Mouse (Mus musculus): ENCODE measurements around the gene Ncapg2. TPM values are rescaled to one million over a fixed set of nuclear protein-coding genes. Genes with fewer than 3 reads are reported as not detected.

Gene Ncapg2
- polyA plus RNA-seq, 1 experiment, result 2.5 TPM

DNA sequence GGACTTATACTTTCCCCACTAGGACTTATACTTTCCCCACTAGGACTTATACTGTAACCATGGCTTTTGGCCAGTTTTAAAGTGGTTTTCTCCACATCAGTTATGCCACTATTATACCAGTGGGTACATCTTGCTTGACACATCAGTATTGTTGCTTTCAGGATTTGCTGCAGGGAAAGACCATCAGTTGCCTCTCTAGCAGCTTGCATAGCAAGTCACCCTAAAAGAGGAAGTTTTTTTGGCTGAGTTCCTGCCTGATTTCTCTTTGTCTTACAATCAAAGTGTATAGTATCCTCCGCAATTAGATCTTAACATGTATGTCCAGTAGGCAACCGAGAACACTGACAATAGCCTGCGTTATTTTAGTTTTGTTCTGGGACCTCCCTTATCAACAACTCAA is 30.9 kb downstream of the Ncapg2 start:
- DNase-seq (ENCODE audit: low read depth, low spot score), result no peak
- 90% methylated on average over 3 of the region's 3 CpGs for WGBS

DNA sequence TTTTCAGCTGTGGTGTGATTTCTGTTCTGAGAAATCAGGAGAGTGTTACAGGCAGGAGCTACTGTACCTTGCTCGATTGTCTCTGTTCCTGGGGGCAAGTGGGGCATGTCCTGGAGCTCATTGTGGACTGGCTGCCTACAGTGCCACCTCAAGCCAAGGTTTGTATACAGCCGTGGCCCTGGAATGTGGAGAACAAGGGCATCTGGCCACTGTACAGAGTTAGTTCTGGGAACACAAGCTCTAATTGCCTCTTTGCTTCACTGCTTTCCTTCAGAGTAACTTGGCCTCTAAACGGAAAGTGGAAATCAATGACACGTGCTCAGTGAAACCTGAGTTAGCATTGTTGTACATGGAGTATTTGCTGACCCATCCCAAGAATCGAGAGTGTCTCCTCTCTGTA is 33.4 kb downstream of the Ncapg2 start:
- no peak for DNase-seq (ENCODE audit: low read depth, low spot score)
- 86% methylated on average over 5 of the region's 5 CpGs for WGBS

DNA sequence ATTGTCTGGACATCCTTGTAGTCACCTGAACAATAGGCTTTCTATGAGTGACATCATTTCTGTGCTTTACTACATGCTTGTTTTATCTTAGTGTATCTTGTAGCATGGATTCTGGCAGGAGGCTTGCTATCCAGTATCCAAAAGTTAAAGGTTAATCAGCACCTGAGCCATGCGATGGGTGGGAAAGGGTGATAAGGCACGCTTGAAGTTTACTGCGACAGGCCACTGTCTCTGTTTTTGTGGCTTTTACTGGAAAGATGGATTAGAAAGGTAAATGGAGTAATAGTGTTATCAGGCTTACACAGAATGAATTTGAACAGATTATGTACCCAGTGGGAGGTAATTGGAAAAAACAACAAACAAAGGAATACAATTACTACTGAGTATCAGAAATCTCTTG is 37.0 kb downstream of the Ncapg2 start:
- WGBS, result 55% methylated on average over 3 of the region's 3 CpGs

DNA sequence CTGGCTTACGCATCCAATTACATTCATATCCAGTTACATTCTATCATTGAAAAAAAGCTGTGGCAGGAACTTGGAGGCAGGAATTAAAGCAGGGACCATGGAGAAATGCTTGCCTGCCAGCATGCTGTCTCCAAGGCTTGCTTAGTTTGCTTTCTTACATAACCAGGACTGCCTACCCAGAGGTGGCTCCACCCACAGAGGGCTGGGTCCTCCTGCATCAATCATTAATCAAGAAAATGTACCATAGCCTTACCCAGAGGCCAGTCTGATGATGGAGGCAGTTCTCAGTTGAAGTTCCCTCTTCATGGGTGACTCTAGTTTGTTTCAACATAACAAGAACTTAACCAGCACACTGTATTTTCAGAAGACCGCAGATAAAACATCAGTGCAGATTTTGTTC is 44.3 kb downstream of the Ncapg2 start:
- 93% methylated on average over 2 of the region's 2 CpGs for WGBS
- DNase-seq (ENCODE audit: low read depth, low spot score), result no peak

More for the DNA sequence above, 37.0 kb downstream of the Ncapg2 start:
- DNase-seq (ENCODE audit: low read depth, low spot score), result no peak

DNA sequence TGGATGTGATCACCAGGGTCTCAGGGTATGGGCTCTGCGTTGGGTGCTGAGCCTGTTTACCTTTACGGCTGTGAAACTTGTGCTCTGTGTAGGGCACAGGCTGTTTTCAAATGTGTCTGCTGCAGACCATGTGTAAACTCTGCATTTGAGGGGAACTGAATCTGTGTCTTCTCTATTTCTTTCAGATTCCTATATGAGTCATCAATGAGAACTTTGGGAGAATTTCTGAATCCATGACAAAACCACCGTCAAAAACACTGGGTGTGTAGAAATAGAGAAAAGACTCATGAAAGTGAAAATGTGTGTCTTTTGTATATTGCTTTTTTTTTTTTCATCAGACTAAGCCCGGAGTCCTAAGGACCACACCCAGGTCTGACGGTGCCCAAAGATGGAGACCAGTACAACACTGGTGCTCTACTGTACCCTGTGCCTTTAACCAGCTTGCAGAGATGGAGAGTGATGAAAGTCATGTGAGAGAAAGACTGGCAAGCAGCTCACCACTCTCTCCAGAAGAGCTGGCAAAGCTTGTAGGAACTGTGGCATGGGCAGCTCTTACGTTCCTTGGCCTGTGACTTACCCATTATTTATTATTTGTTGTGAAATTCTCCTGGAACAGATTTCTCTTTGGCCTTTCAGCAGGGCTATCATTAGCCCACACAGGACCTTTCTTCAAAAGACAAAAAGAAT is 55.3 kb downstream of the Ncapg2 start:
- WGBS, result 83% methylated on average over 6 of the region's 6 CpGs
- DNase-seq (ENCODE audit: low read depth, low spot score), result no peak

DNA sequence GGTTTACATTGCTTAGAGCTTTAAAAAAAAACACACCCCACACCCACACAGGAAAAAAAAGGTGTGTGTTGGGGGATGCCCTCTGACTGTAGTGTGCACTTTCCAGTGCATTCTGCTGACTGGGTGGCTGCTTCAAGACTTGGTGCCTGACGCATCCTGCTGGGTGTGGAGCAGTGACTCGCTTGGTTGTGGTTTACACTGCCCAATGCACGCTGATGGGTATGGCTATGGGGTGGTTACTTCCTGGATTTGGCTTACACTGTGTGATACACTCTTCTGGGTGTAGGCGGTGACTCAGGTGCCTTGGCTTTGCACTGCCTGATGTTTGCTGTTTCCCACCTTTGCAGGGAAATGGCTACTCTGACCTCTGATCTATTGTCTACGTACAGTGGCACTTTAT is 61.8 kb downstream of the Ncapg2 start:
- DNase-seq (ENCODE audit: low read depth, low spot score), result no peak
- 65% methylated on average over 5 of the region's 5 CpGs for WGBS

DNA sequence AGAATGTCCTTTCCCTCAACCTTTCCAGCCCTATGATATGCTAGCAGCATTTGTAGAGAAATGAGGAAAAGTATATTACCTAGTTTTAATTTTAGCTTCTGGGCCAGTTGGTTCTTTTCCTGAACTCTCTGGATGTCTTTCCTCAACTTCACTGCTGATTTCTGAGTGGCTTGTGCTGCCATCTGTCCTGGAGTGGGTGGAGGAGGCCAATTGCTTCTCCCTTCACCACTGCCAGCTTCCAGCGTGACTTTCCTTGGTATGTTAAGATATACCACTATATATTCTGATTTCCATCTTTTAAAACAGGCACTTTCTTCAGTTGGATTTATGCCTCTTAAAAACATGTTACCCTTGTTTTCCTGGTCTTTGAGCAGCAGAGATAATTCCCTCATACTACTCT is 63.1 kb downstream of the Ncapg2 start:
- DNase-seq (ENCODE audit: low read depth, low spot score), result no peak
- WGBS, result 78% methylated on average over 1 of the region's 1 CpGs

DNA sequence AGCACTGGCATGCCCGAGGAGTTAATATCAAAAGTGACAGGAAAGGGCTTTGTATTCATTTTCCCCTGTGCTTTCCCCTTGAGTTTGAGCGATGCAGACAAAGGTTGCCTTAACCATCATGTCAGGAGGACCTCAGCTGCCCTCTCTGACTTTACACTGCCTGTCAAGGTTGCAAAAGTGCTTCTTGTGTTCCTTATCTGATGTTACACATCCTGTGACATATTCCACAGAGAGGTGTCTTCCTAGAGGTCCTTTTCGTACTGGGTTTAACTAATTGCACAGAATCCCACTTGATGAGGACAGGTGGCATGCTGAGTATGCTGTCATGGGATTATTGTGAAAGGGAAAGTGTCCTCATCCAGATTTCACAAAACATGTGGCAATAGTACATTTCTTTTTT is 63.9 kb downstream of the Ncapg2 start:
- DNase-seq (ENCODE audit: low read depth, low spot score), result no peak
- 93% methylated on average over 3 of the region's 3 CpGs for WGBS

DNA sequence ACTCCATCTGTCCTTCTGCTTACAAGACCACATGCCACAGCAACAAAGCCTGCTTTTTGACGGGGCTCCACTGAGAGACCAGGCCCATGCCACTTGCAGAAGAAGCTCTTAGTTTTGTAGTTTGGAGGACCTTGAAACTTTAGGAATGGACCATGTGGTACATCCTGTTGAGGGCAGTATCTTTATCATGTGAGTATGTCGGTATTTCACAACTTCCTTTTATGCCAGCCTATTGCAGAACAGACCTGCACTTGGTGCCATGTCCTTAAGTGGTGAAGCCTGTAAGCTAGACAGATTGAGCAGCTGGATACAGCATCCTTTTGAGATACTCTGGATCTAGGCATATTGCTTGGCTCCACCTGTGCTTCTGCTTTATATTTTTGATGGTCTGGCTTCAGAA is 68.1 kb downstream of the Ncapg2 start:
- WGBS, result 70% methylated on average over 2 of the region's 2 CpGs
- DNase-seq (ENCODE audit: low read depth, low spot score), result no peak

DNA sequence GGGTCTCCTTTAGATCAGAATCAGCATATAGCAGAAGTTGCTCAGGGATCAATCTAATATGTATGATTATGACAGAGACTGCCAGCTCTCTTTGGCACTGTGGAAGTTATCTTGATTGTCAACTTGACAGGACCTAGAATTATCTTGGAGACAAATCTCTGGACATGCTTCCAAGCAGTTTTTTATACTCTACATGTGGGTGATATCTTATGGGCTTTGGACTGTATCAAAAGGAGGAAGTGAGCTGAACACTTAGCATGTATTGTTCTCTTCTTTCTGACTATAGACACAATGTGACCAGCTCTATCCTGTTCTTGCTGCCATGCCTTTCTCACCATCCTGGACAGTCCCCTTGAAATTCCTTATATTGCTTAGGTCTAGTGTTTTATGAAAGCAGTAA is 68.6 kb downstream of the Ncapg2 start:
- no peak for DNase-seq (ENCODE audit: low read depth, low spot score)

DNA sequence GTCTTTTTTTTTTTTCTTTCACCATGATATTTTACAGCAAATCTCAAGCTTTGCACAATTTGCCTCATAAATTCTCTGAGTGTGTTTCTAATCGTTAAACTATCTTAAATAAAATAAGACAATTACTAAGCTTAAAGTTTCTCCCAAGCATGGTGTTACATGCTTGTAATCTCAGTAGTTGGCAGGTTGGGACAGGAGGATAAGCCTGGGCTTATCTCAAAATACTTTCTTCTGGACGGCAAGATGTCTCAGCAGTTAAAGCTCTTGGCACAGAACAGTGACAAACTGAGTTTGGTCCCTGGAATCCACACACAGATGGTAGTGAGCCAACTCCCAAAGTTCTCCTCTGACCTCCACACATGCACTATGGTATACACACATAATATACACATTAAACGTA is 69.5 kb downstream of the Ncapg2 start:
- no peak for DNase-seq (ENCODE audit: low read depth, low spot score)

DNA sequence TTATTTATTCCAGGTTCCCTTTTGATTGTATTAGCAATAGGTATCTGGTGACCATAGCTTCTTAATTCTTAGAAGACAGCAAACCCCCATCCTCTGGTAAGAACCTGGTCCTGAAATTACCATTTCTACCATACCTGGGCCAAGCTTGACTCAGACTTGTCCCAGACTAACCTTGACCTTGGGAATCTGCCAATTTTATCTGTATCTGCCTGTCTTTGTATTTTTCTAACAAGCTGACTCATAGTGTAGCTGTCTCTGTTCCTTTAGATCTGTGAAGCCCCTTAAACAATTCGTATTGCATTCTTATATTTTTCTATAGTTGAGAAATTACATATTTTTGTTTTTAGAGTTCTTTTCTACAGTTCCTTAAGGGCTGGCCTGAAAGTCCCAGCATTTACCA is 73.6 kb downstream of the Ncapg2 start:
- 42% methylated on average over 1 of the region's 1 CpGs for WGBS
- no peak for DNase-seq (ENCODE audit: low read depth, low spot score)

More for the DNA sequence above, 69.5 kb downstream of the Ncapg2 start:
- 54% methylated on average over 3 of the region's 3 CpGs for WGBS

DNA sequence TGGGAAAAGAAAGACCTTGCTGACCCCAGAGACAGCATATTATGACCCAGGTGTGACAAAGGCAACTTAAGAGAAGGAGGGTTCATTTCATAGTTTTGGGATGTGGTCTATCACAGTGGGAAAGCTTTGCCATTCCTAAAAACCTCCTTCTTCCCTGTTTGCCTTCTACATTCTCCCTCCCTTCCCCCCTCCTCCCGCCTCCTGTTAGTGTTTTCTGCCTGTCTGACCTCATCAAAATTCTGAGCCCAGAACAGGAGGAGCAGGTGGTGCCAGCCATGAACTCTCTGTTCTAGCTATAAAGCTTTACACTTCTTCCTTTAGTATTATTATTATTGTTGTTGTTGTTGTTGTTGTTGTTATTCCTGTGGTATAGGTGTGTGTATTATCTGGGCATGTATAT is 76.7 kb downstream of the Ncapg2 start:
- no peak for DNase-seq (ENCODE audit: low read depth, low spot score)
- 70% methylated on average over 1 of the region's 1 CpGs for WGBS

DNA sequence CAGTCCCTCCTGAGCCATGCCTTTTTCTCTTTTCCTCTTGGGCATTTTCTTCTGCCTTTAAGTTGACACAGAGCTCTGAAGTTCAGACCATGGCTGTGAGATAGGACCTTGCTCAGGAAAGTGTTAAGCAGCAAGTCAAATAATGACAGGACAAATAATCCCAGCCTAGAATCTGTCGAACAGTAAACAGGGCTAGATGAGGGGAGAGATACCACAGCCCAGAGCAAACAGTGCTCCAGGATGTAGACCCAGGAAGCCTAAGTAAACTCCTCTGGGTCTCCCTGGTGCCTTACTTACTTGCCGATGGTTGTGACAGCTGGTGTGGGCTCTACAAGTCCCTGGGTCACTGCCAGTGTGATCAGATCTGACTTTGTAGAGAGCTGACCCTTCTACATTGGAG is 78.4 kb downstream of the Ncapg2 start:
- 18% methylated on average over 2 of the region's 2 CpGs for WGBS
- DNase-seq (ENCODE audit: low read depth, low spot score), result no peak

DNA sequence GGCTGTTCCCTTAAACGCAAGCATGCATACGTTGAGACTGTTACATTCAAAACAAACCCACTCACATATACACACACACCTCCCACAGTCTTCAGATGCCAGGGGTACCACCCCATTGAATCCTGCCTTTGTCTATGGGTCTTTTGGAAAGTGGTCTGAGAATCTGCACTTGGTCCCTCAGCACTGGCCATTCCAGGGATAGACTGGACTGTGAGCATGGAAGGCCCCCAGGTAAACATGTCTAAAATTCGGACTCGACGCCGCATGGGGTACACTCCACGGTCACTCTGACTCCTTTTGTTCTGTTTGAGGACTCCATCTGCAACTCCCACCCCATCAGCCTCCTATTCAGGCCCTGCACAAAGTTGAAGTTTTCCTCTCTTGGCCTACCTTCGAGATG is 79.8 kb downstream of the Ncapg2 start:
- WGBS, result 70% methylated on average over 8 of the region's 8 CpGs
- DNase-seq (ENCODE audit: low read depth, low spot score), result no peak

DNA sequence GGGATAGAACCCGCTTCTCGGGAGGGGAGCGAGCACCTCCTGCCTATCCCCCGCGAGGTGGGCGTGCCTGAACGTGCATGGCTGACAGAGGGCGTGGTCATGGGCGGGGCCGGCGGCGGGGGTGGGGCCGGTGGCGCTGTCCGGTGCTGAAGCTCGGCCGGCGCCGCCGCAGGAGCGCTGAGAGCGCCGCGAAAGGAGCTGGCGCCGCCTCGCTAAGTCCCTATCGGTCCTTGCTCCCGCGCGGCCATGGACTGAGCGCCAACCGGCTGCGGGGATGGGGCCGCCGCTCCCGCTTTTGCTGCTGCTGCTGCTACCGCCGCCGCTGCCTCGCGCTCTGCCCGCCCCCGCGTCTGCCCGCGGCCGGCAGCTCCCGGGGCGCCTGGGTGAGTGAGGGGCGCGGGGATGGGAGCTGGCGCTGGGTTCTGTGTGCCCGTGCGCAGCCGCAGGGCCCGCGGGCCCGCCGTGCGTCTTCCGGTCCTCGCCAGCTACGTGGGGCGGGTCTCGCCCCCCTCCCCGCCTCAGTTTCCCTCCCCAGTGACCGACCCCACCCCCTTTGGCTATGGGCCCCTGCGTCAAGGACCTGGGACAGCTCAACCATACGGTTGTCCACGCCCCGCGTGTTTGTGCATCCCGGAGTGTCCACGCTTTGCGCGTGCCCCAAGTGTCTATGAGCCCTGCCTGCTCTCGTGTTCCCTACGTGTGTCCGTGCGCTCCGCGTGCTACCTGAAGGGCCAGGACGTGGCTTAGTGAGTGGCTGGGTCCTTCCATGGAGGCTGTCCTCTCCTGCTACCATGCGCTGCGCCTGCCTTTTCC is 80.6 kb downstream of the Ncapg2 start, which contains the start of gene Ptprn2:
Gene Ptprn2, plus strand, starts transcription at position 130 of the 813 bp plus-strand sequence.
- under 1% methylated on average over 86 of the region's 86 CpGs for WGBS
- no peak for DNase-seq (ENCODE audit: low read depth, low spot score)

DNA sequence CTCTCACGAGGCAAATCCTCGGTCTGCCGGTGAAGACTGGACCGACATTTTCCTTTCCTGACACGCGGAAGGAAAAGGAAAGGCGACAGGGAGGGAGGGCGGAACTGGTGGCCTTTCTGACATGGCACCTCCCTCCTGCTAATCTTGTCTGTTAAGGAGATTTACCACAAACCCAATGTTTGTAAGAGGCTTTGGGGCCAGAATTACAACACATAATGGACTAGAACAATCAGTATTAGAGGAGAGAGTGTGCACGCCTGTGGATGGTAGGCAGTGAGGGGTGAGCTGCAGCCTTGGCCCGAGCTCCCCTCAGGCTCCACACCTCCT is 81.2 kb downstream of the Ncapg2 start:
- WGBS, result 6% methylated on average over 10 of the region's 10 CpGs
- no peak for DNase-seq (ENCODE audit: low read depth, low spot score)

DNA sequence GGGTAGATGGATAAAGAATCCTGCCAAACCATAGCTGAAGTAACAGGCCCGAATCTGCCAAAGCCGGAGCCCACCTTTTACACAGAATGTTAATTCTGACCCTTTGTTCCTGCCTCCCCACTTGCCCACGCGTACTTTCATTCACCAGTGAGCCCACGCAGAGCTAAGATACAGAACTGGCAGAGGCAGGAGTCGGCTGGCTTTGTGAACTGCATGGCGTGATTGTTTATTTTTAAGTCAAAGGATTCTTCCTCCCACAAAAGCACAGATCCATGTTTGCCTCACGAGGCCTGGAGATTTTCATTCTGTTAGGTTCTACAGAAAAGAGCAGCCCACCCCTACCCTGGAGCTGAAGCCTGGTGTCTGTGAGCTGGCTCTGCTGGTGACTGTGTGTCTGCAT is 83.6 kb downstream of the Ncapg2 start:
- DNase-seq (ENCODE audit: low read depth, low spot score), result no peak

DNA sequence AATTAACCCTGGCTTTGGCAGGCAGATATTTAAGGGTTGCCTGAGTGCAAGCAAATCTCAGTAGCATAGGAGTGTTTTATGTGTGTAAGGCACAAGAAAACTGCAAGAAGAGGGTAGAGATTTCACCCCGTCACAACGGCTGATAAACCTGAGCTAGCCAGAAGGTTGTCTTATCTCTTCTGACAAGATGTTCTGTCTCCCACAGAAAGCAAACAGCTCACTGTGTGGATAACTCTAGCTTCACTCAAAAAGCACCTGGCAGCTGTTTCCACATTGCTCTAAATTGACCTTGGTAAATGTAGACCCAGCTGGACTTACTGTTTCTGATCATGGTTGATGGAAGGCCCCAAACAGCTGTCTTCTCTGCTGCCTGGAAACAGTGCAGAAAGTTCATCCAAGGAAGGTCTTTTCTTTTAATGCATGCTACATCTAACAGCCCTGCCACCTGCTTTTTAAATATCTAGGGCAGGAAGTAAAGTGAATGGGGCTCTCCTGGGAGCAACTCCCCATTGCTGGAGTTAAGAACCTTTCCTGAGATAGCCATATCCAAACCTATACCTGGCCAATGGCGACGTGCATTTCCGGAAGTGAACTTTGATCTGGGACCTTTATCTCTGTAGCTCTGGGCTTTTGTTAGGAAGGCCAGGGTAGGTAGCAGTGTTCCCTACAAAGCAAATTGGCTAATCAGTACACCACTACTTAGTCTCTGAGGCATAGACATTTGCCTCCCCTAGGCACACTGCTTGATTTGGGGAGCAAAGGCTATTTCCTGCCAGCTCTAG is 85.6 kb downstream of the Ncapg2 start:
- DNase-seq (ENCODE audit: low read depth, low spot score), result no peak
- WGBS, result 61% methylated on average over 5 of the region's 5 CpGs

More for the DNA sequence above, 83.6 kb downstream of the Ncapg2 start:
- WGBS, result 66% methylated on average over 8 of the region's 8 CpGs

DNA sequence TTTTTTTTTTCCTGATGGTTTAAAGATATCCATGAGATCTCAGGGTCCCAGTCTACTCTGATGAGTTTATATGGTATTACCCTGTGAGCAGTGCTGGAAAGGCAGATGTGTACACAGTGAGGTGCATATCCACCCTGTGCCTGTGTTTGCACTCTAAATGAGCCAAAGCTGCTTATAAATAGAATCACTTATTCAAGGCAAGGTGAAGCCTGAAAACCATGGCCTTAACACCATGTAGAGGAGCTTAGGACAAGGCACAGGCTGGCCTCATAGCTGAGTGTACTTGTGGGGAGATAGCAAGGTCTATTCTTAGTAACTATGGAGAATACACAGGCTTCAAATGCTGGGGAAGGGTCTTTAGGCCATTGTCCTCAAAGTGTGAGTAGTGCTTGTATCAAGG is 93.5 kb downstream of the Ncapg2 start:
- no peak for DNase-seq (ENCODE audit: low read depth, low spot score)

DNA sequence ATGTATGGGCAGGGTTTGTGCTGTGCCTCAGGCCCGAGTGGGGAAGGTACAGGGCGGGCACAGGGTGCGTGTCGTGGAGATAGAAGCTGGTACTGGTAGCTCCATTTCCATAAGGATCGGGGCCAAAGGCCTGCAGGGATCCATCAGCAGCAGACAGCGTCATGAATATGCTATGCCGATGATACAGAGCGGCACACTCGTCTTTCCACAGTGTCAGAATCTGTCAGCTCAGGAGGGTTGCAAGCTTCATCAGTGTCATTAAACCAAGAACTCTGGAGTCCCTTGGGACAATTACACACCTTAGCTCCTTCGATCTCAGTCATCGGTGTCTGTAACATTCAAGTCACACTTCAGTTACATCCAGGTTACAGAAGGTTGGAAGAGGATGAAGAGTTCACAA is 95.5 kb downstream of the Ncapg2 start:
- 73% methylated on average over 11 of the region's 11 CpGs for WGBS
- DNase-seq (ENCODE audit: low read depth, low spot score), result no peak
